Mouse (Mus musculus) 416B (cell line): Measurements from ENCODE around the gene Glt8d2.
"Not testable (repeated sequence)": the region's sequence is repeated elsewhere in the genome, so short reads cannot be mapped to it uniquely, and the experiment has no call there.

ENCODE experiments used
- DNase-seq: peaks from one replicate; pipeline ENCODE4 v3.0.0; 2011; ENCODE audit warnings: low read depth

Gene Glt8d2

DNA sequence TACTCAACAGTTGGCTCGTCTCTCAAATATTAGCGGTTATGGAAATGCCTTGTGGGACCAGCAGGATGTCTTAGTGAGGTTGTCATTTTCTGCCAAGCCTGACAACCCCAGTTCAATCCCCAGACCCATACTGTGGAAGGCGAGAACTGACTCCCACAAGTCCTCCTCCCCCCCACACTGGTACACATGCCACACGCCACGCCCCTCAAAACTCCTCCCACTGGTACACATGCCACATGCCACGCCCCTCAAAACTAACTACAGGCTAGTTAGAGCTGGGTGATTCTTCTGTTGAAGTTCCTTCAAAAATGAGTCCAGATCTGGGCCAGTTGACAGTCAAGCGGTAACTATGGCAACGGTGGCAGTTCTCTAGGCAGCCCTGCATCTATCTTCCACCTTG, 44.4 kb downstream of the Glt8d2 start:
- no peak for DNase-seq

DNA sequence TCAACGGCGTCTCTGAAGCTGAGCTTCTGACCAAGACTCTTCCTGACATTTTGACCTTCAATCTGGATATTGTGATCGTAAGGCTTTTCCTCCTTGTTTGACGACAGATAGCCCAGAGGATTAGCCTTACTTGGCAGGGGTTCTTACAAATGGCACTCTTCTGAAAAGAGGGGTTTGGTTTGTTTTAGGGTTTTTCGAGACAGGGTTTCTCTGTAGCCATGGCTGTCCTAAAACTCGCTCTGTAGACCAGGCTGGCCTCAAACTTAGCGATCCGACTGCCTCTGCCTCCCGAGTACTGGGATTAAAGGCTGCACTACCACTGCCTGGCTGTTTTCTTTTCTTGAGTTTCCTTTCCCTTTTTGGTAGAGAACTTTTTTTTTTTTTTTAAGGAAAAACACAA, 49.0 kb downstream of the Glt8d2 start:
- no peak for DNase-seq

DNA sequence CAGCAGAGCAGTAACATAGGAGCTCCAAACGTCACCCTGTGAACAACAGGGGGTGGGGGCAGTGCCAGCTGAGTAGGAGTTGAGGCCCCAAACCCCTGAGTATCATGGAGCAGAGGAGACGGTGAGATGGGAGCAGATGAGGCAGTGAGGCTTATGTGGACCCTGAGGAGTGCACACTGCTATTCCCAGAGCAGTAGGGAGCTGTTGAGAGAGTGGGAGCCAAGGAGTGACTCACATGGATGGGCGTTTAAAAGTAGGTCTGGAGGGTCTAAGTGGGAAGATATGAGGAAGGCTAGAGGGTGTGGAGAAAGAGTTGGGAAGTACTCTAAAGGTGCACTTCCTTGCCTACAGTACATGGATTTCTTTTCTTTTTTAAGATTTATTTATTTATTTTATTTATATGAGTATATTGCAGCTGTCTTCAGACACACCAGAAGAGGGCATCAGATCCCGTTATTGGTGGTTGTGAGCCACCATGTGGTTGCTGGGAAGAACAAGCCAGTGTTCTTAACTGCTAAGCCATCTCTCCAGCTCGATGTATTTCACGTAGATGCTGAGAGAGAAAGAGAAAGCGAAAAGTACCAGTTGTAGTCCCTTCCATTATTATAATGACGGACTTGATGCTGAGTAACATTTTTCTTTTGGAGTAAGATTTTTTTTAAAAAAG, 51.3 kb downstream of the Glt8d2 start:
- no peak for DNase-seq

- DNase-seq: no peak
Measured at GRCm38 (mm10) chr10:82636321-82636720, 54.1 kb downstream of the Glt8d2 start.

DNA sequence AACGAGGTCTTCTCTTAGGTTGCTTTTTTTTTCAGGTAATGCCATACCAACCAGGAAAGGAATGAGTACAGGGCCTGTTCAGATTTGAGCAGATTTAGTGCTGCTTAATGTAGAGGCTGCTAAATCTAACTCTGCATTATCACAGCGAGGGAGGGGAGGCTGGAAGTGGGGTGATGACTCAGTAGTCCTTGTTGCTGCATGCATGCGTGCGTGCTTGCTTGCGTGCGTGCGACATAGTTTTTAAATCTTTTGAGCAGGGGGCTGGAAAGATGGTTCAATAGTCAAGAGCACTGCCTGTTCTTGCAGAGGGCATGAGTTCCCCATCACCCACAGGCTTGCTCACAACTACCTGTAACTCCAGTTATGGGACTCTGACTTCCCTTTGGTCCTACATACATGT, 56.1 kb downstream of the Glt8d2 start:
- no peak for DNase-seq

DNA sequence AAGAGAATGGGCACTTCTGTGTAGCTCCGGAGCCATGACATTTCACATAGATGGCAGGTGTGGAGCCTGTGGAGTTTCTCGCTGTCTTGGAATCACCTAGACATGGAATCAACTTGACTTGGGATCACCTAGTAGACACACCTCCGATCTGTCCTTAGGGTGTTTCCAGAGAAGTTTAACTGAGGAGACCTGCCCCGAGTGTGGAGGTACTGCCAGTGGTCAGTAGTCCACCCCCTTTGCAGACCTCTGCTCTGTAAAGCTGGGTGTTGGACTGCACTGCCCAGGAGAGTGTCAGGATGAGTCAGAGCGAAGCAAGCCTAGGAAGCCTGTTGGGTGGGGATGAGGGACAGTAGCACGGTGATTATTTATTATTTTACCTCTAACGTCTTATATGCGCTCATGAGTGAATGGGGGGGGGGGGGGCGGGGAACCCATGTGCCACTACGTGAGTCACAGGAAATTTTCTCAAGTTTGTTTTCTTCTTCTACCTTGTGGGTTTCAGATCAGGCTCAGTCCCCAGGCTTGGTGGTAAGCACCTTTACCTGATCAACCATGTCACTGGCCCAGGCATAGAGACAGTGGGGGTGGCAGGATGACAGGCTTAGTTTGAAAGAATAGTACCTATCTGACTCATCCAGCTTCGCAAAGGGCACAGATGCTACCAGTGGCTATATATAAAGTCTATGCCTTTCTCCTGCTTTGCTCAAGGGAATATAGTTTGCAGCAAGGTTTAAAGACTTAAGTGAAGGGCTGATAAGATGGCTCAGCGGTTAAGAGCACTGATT, 57.8 kb downstream of the Glt8d2 start:
- DNase-seq: no peak

- DNase-seq: peak; percentile 33
Measured at GRCm38 (mm10) chr10:82631133-82631532, 59.3 kb downstream of the Glt8d2 start.

DNA sequence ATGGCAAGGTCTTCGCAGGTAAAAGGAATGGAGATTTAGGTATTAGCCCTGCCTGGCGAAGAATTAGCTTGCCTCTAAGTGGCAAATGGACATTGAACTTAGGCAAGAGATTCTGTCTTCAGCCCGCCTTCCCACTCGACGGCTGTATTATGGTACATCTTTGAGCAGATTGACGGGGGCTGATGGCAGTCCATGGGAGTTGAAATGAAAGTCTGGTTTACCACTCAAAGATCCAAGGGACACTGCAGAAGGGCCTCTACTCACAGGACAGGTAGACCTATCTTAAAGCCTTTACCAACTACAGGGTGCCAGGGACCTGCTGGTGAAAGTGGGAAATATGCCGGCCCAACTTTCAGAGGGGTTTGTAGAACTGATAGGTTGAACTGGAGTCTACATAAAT, 60.0 kb downstream of the Glt8d2 start:
- no peak for DNase-seq

GRCm38 (mm10) chr10:82629586-82630255, 60.7 kb downstream of the Glt8d2 start, which contains the start of gene Tdg:
TSS of gene Tdg (plus strand) at chr10:82629828.
- DNase-seq: peak; percentile 97

DNA sequence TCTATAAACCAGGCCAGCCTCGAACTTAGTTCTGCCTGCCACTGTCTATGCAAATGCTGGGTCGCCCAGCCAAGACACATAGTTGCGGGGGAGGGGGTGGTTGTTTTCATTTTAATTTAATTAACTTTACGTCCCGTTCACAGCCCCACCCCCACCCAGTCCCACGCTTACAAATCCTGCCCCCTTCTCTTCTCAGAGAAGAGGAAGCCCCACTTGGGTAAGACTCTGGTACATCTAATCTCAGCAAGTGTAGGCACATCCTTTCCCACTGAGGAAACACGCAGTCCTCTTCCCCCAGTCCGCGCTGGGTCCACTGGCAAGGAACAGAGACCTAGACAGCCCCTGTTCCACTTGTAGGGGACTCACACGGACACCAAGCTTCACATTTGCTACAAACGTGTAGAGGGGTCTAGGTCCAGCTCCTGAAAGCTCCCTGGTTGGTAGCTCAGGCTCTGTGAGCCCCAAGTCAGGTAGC, 61.3 kb downstream of the Glt8d2 start:
- DNase-seq: no peak

GRCm38 (mm10) chr10:82623553-82623932, 66.9 kb downstream of the Glt8d2 start:
- DNase-seq: not testable (repeated sequence)

DNA sequence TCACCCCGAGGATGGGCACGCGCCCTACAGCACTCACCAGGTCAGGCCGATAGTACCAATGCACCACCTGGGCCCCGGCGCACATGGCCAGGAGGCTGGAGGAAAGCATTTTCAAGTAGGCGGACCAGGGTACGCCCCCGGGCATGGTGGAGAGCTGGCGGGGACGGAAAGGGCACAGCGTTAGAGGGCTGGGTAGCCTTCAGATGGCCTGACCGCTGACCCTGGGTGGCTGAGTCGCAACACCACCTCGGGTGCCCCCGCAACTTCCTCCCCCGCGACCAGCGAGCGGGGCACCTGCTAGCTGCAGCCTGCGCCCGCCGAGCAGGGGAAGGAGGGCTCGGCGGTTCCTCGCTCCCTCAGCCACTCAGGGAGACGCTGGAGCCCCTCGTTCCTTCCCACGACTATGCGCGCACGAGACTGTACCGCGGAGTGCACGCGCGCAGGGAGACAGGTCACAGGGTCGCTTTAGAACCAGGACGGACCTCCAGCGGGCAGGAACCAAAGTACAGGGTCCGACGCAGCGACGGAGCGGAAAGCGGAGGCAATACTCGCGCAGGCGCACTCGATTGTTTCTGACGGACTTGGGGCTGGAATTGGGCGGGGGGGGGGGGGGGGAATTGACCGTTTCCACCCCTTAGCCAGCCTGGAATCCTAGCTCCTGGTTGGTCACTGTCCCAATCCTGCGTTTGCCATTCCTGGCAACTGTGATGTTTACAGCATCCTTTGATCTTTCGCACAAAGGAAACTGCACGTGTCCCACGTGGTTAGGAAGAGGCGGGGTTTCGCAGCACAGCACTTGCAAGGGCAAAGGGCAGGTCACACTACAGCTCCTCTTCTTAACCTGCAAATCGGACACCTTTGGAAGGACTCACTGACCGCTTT, 67.5 kb downstream of the Glt8d2 start, which contains the start of gene 1190007I07Rik:
Gene 1190007I07Rik (minus strand): TSS at position 558 of the 882 bp plus-strand sequence.
- peak; percentile 91 for DNase-seq

DNA sequence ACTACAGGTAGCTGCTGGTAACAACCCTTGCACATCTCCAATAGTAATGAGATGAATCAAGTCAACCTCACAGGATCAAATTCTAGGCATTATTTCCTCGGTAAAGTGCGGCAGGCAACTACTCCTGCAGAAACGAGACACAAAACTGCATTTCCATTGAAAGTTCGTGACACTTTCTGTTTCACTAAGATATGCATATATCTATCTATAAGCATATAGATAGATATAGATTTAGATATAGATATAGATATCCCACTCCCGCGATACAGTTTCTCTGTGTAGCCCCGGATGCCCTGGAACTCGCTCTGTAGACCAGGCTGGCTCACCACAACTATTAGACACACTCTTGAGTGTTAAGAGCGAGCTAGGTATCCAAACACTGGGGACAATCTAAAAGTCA, 68.2 kb downstream of the Glt8d2 start:
- peak; percentile 43 for DNase-seq
